Mouse (Mus musculus) cerebellum, adult 11-12 months (tissue): ENCODE data around the gene Ibsp.

Experiments used
- DNase-seq: peaks from one replicate; pipeline ENCODE4 v3.0.0; 2022

Gene Ibsp

DNA sequence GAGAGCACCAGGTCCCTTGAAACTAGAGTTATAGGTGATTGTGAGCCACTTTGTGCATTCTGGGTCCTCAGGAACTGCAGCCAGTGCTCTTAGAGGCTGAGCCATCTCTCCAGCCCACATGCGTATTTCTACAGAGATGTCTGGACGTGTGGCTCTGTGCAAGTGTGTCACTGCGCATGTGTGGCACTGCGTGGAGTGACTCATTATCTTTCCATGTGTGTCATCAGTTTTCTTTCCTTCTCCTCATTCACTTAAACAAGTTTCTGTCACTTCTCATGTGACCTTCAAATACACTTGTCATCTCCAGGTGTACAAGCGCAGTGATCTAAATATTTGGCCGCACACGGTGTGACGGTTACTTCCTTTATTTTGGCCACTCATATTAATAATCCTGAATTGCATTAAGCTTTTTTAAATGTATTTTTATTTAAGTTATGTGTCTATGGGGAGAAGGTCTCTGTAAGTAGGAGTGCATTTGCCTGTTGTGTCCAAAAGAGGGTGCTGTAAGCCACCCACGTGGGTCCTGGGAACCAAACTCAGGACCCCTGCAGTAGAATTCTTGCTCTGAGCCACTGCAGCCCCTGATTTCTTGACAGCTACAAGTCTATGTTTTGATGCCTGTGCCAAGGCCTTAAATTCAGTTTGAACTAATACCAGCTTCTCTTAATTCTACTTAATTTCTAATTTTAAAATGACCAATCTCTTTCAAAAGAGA, 45.7 kb downstream of the Ibsp start:
- no peak for DNase-seq

DNA sequence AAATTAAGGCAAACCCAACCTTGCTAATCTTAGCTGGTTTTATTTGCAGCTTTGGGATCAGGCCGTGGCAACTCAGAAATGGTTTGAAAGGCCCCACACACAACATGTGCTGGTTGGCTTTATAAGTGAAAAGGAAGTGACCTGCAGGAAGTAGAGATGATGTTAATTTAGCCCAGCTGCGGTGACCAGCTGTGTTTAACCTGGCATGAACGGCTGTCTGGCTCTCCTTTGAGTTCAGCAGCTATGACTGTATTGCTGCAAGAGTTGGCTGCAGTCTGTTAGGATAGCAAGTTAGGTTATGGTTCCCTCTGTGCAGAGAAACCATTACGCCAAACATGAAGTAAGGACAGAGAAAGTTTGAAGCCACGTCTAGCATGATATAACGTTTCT, 46.3 kb downstream of the Ibsp start:
- DNase-seq = no peak

DNA sequence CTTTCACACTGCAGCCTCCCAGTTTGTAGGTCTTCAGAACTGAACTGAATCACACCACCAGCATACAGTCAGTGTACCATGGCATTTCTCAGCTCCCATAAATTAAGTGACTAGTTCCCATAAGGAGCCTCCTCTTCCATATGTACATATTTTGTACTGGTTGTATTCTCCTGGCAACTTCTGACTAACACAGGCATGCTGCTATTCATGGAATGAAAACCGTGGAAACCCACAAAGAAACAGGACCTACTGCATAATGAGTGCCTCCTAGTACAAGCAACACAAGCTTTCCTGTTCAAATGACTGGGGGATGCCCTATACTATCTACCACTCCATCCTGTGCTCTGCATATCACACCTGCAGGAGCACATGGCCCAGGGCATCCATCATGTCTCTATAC, 52.1 kb downstream of the Ibsp start:
- no peak for DNase-seq

DNA sequence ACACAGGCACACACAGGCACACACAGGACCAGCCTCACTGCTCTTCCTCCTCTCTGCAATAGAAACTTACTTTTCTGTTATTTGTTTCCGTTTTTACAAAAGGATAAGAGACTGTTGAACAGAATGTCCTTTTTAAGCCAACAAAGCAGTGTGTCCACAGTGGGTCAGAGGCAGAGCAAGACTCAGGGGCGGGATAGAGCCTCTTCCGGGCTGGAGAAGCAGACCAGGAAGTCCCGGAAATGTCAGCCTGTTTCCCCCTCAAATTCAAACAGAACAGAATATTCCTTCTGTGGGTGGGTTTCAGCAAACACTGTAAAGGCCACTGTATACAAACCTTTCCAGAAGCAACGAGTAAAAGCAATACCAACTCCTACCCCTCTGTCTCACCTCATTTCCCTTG, 52.9 kb downstream of the Ibsp start:
- no peak for DNase-seq

DNA sequence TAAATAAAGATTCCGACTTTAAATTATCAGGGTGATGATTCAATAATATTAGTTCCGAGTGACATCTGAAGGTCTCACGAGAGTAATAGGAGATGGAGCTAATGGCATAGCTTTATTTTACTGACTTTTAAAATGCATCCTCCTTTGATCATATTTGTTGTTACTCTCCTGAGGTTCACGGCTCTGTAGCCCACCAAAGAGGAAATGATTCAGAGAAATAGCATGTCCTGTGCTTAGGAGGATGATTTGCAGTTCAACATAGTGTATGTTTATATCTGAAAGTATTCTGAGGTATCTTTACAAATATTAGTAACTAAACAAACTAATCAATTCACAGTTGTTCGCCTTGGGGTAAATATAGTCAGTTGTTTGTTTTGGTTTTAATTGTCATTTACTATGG, 58.6 kb downstream of the Ibsp start:
- DNase-seq = no peak

DNA sequence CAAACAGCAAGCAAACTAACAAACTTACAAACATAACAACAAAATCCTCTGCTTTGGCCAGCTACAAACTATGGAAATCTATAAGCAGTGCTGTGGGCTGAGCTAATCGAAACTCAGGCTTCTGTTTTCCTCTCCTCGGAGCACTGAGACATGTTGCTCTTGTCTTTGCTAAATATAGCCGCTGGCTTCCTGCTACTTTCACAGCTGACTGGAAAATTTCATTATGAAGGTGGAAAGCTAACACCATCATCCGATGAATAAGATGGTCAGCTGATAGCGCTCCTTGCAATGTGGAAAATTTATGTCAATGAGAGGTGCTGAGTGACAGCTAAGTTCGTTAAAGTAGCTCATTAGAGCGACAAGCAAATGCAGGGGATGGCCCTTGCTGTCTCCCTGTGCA, 59.6 kb downstream of the Ibsp start:
- DNase-seq = no peak

DNA sequence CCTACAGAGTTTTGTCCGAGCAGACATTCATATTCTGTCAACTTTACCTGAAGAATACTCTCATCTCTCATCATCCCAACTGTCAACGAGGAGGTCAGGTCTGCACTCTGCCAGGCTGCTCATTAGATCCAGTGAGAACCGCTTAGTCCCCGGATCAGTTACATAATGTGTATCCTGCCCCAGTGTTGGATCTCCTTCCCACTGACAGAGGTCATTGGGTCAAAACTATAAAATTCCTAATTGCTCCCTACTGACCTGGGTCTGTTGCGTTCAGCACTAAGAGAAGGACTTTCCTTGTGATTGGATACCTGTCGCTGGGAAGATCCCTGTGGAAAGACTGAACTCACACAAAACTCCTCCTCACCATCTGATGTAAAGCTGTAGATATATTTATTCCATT, 60.3 kb downstream of the Ibsp start:
- no peak for DNase-seq
